Mouse (Mus musculus) forebrain, embryonic 12.5 days (tissue): ENCODE measurements around the gene Armh2. TPM values are rescaled to one million over a fixed set of nuclear protein-coding genes. Genes with fewer than 3 reads are reported as not detected.

Source experiments
- ATAC-seq: fragments of 200-750 bp; cut with Nextera tagmentation; 2 replicates; pipeline ENCODE4 v1.8.0; 2017; ENCODE audit warnings: moderate TSS enrichment; ENCODE audit not compliant: low FRiP score
- H3K27ac ChIP-seq: fragments of 300-500 bp; sonication (generic); 2 replicates; pipeline ENCODE4 v1.5.1; 2016; ENCODE audit warnings: mild to moderate bottlenecking
- H3K27me3 ChIP-seq: fragments of 300-500 bp; sonication (generic); 2 replicates; pipeline ENCODE4 v1.6.1; 2016; ENCODE audit warnings: mild to moderate bottlenecking
- H3K36me3 ChIP-seq: fragments of 300-500 bp; sonication (generic); replicated peaks from 2 replicates; pipeline ENCODE4 v1.6.1; 2016; ENCODE audit warnings: mild to moderate bottlenecking
- H3K4me1 ChIP-seq: fragments of 300-500 bp; sonication (generic); 2 replicates; pipeline ENCODE4 v1.6.1; 2016
- H3K4me2 ChIP-seq: fragments of 300-500 bp; sonication (generic); 2 replicates; pipeline ENCODE4 v1.6.1; 2016; ENCODE audit warnings: mild to moderate bottlenecking, moderate library complexity
- H3K4me3 ChIP-seq: fragments of 300-500 bp; sonication (generic); replicated peaks from 2 replicates; pipeline ENCODE4 v1.5.1; 2016; ENCODE audit warnings: mild to moderate bottlenecking
- H3K9ac ChIP-seq: fragments of 300-500 bp; sonication (generic); 2 replicates; pipeline ENCODE4 v1.6.1; 2016; ENCODE audit warnings: mild to moderate bottlenecking
- H3K9me3 ChIP-seq: fragments of 300-500 bp; sonication (generic); 2 replicates; pipeline ENCODE4 v1.6.1; 2016
- WGBS: fragments of 180-500 bp; shearing (Covaris S2); methylation state at CpG from one replicate; pipeline ENCODE4 v1.1.7; 2016; 5-methylcytosine and 5-hydroxymethylcytosine counted together
- polyA plus RNA-seq: library from polyadenylated mRNA; unstranded; fragments of >200 nt; fragmentation: Nextera tagmentation; extraction: Ambion mirVana; gene quantifications from 2 replicates; pipeline ENCODE4 v1.2.1, GENCODE M21; 2016

Gene Armh2
- polyA plus RNA-seq, 1 experiment from 2014 or later = not detected

DNA sequence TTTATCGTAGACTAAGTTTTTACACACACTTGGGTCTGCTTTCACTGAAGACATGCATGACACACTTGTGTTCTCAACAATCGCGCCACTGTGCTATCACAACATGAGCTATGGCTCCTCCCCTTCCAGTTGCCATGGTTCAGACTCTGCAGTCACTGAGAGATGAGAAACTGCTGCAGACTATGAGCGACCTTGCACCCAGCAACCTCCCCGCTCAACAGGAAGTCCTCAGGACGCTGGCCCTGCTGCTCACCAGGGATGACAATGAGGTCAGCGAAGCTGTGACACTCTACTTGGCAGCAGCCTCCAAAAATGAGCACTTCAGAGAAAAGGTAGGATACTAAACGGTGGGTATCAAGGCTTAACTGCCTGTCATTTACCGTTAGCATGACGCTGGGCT, 19.5 kb upstream of the Armh2 start:
- Histone ChIP-seq H3K4me3 (no peak overlapping the region), H3K4me2 (no peak overlapping the region), H3K36me3 (peaks cover 9% of the 10 kb centered on the region; the same call in 1 of the 2 replicates), H3K27ac (no peak overlapping the region), H3K27me3 (no peaks in the 10 kb centered on the region), H3K9ac (no peak overlapping the region), H3K9me3 (no peaks in the 10 kb centered on the region), H3K4me1 (peaks cover 12% of the 10 kb centered on the region; the same call in 1 of the 2 replicates)
- WGBS = 84% methylated on average over 10 of the region's 10 CpGs
- no peak for ATAC-seq

DNA sequence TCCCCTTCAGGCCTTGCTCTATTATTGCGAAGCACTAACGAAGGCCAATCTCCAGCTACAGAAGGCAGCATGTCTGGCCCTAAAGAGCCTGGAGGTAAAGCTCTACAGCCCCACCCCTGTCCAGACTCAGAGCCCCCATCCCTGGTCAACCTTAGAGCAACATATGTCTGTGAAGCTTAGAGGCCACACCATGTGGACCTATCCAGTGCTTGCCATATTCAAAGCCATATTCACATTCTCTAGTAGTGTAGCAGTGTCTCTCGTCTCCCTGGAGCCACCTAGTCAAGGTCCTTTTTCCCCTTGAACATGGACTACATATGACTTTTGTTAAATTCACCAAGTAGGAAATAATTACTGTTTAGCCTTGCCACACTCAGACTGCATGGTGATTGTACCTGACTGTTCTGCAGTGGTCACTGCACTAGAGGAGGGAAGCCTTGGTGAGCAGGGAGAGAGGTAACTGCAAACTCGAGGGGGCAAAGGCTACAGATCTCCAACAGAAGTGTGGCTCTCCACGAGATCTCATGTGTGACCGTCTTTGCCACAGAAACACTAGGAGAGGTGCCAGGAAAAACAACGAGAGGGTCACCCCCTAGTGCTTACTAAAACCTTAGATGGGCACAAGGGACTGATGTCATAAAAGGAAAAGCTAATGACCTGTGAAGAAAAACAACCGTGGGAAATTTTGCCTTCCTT, 17.2 kb upstream of the Armh2 start:
- 63% methylated on average over 8 of the region's 8 CpGs for WGBS
- Histone ChIP-seq H3K4me2 (no peak overlapping the region), H3K27me3 (no peaks in the 10 kb centered on the region), H3K4me1 (peaks cover 12% of the 10 kb centered on the region; the same call in 1 of the 2 replicates), H3K9ac (no peak overlapping the region), H3K36me3 (peaks cover 6% of the 10 kb centered on the region; the same call in 1 of the 2 replicates), H3K4me3 (no peak overlapping the region), H3K9me3 (no peaks in the 10 kb centered on the region), H3K27ac (no peak overlapping the region)
- ATAC-seq = no peak

DNA sequence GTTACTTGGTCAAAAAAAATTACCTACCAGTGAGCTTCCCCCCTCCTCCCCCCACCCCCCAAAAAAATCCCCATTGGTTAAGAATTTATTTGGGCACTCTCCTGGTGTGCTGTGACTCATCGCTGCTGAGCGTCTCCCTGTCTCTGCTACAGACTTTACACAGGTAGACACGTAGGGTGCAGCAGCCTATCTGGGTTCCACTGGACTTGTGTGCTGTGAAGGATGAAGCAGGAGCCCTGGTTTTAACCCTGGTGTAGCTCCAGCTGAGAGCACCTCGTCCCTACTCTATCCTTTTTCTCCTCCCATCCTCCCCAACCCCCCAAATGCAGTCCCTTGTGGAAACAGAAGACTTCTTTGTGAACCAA, 16.7 kb upstream of the Armh2 start:
- no peaks in the 10 kb centered on the region for H3K27me3 ChIP-seq
- 66% methylated on average over 4 of the region's 4 CpGs for WGBS
- ATAC-seq = no peak
- peaks cover 3% of the 10 kb centered on the region; the same call in 1 of the 2 replicates for H3K36me3 ChIP-seq
- no peak overlapping the region for H3K9ac ChIP-seq
- peaks cover 12% of the 10 kb centered on the region; the same call in 1 of the 2 replicates for H3K4me1 ChIP-seq
- H3K9me3 ChIP-seq = no peaks in the 10 kb centered on the region
- H3K4me2 ChIP-seq = 0 out of 2 replicates have a peak overlapping the region, but pooled peaks have one; percentile 6
- H3K27ac ChIP-seq = no peak overlapping the region
- H3K4me3 ChIP-seq = no peak overlapping the region

DNA sequence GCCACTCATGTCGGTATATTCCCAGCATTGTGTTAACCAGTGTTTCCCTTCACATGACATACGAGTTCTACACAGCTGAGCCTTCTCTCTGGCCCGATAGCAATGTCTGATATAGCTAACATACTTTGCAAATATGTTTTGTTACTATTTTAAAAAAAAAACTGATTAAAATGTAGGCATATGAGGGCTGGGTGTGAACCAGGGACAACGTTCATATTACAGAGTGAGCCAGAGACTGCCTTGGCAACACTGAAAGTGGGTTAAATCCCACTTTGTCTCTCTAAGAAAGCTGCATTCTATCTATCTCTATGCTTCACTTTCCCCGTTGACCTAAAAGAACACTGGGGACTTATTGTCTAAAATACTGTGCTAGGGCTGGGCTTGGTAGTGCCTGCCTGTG, 11.9 kb upstream of the Armh2 start:
- H3K9me3 ChIP-seq = no peaks in the 10 kb centered on the region
- H3K4me2 ChIP-seq = no peak overlapping the region
- H3K27me3 ChIP-seq = no peaks in the 10 kb centered on the region
- WGBS = 89% methylated on average over 5 of the region's 5 CpGs
- ATAC-seq = no peak
- no peaks in the 10 kb centered on the region for H3K36me3 ChIP-seq
- no peak overlapping the region for H3K27ac ChIP-seq
- peaks cover 9% of the 10 kb centered on the region; the same call in 1 of the 2 replicates for H3K4me1 ChIP-seq
- H3K4me3 ChIP-seq = no peak overlapping the region
- no peak overlapping the region for H3K9ac ChIP-seq

DNA sequence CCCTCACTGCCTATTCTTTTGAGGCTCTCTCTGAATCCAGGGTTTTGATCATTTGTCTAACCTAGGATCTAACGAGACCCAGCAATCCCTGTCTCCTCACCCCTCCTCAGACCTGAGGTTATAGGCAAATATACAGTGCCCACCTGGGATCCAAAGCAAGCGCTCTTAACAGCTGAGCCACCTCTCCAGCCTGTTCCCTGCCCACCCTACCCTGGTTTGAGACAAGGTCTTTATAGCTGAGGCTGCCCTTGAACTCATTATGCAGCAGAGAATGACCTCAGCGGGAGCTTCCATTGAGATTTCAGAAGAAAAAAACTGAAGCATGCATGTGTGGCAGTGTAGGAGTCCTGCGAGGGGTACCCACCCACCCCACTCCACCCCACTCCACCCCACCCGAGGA, 6.5 kb upstream of the Armh2 start:
- Histone ChIP-seq H3K4me1 (no peaks in the 10 kb centered on the region; the same call in 1 of the 2 replicates), H3K27ac (no peak overlapping the region), H3K4me3 (no peak overlapping the region), H3K9ac (no peak overlapping the region), H3K4me2 (no peak overlapping the region), H3K9me3 (no peaks in the 10 kb centered on the region), H3K36me3 (no peaks in the 10 kb centered on the region), H3K27me3 (no peaks in the 10 kb centered on the region)
- ATAC-seq = no peak
- WGBS = 79% methylated on average over 5 of the region's 5 CpGs

DNA sequence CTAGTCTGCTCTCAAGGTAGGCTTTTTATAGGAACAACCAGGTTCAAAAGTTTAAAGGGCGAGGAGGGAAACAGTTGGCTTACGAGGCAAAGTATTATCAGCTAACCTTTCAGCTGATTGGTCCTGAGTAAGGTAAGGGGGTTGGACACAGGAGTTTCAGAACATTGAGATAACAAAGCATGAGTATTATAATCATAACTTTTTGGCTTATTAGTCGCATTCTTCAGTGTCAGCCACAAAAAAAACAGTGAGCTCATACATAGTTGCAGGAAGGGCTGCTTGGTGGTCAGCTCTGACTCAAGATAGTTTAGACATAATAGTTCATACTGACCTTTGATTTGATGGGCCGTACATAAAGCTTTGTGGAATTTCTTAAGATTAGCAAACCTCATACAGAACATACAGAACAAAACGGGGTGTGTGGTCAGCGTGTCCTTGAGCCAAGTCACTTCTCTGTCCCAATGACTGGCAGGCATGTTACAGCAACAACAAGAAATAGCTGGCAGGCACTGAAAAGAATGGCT, 5.4 kb upstream of the Armh2 start:
- Histone ChIP-seq H3K4me3 (no peak overlapping the region), H3K4me2 (no peak overlapping the region), H3K4me1 (no peaks in the 10 kb centered on the region; the same call in 1 of the 2 replicates), H3K9me3 (no peaks in the 10 kb centered on the region), H3K36me3 (no peaks in the 10 kb centered on the region), H3K9ac (no peak overlapping the region), H3K27me3 (no peaks in the 10 kb centered on the region), H3K27ac (no peak overlapping the region)
- no peak for ATAC-seq
- WGBS = 70% methylated on average over 6 of the region's 6 CpGs

DNA sequence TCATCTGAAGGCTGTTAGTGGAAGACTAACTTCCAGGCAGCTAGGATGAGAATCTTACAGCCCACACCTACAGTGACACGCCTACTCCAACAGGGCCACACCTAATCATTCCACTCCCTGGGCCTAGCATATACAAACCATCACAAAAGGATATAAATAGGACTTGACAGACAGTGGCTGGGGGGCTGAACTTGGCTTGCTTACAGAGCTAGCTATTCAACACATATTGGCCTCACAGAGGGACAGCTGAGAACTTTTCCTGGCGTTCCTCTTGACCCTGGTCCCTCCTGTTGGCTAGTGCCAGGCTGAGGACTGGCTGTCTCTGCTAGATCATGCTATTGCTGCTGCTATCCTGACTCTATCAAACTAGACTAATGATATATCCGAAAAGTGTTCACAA, 6.8 kb downstream of the Armh2 start:
- Histone ChIP-seq H3K27me3 (no peaks in the 10 kb centered on the region), H3K27ac (no peak overlapping the region), H3K36me3 (peaks cover 28% of the 10 kb centered on the region), H3K9me3 (no peaks in the 10 kb centered on the region), H3K4me1 (no peaks in the 10 kb centered on the region), H3K4me2 (no peak overlapping the region), H3K9ac (no peak overlapping the region), H3K4me3 (no peak overlapping the region)
- 88% methylated on average over 3 of the region's 3 CpGs for WGBS
- no peak for ATAC-seq

DNA sequence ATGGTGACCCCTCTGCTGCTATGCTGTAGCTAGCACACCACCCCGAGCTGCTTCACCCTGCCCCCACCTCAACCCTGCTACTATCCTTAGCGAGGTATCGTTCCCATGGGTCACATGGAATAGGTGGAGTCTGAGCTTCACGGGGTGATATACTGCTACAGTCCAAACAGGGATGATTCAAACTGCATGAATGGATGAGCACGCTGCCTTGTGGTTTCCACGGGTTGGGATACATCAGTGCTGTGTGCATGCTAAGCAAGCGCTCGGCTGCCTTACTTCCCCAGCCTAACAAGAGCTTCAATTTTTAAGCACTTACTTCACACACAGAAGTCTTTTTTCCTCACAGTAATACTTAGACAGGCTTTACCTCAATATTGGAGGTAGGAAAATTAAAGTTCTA, 9.8 kb downstream of the Armh2 start:
- H3K4me1 ChIP-seq = no peaks in the 10 kb centered on the region
- no peak overlapping the region for H3K4me2 ChIP-seq
- no peak overlapping the region for H3K4me3 ChIP-seq
- no peak overlapping the region for H3K27ac ChIP-seq
- no peak for ATAC-seq
- no peak overlapping the region for H3K9ac ChIP-seq
- H3K36me3 ChIP-seq = peaks cover 50% of the 10 kb centered on the region
- WGBS = 94% methylated on average over 8 of the region's 8 CpGs
- H3K27me3 ChIP-seq = no peaks in the 10 kb centered on the region
- H3K9me3 ChIP-seq = no peaks in the 10 kb centered on the region

DNA sequence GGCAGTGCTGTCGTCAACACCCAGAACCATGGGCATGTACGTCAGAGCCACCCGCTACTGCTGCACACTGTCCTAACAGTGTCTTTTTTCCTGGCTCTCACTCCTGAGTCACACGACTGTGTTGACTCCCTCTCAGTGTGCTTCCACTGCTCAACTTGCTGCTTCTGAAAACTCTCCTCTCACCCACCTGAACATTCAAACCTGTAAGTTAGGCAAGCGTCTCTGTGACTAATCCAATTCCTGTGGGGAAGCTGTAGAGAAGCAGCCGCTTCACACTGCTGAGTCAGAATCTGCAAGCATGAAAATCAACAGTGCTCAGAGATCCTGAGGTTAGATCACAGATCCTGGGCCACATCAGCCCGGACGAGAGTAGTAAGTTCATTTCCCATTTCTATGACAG, 10.4 kb downstream of the Armh2 start:
- Histone ChIP-seq H3K36me3 (peaks cover 54% of the 10 kb centered on the region), H3K9ac (no peak overlapping the region)
- 95% methylated on average over 8 of the region's 8 CpGs for WGBS

DNA sequence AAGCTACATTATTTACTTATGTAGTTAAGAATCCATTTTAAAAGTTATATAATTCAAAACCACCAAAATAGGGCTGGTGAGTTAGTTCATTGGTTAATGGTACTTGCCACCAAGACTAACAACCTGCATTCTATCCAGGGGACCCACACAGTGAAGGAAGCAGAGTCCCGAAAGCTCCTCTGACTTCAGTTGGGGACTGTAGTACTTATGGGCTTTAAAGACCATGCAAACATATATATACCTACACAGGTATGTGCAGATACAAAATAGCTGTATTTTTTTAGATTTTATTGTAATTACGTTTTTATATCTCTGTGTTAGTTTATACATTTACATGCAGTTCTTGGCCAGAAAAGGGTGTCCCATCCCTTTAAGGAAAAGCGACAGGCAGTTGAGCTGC, 15.7 kb downstream of the Armh2 start:
- peaks cover 57% of the 10 kb centered on the region for H3K36me3 ChIP-seq
- no peak overlapping the region for H3K4me2 ChIP-seq
- H3K9me3 ChIP-seq = no peaks in the 10 kb centered on the region
- H3K27me3 ChIP-seq = no peaks in the 10 kb centered on the region
- no peak overlapping the region for H3K27ac ChIP-seq
- peaks cover 12% of the 10 kb centered on the region for H3K4me1 ChIP-seq
- H3K9ac ChIP-seq = no peak overlapping the region
- no peak for ATAC-seq
- WGBS = 90% methylated on average over 3 of the region's 3 CpGs
- no peak overlapping the region for H3K4me3 ChIP-seq

More for the DNA sequence above, 10.4 kb downstream of the Armh2 start:
- H3K27me3 ChIP-seq = no peaks in the 10 kb centered on the region
- no peak overlapping the region for H3K4me3 ChIP-seq
- ATAC-seq = no peak
- H3K4me2 ChIP-seq = no peak overlapping the region
- H3K27ac ChIP-seq = no peak overlapping the region
- no peaks in the 10 kb centered on the region for H3K9me3 ChIP-seq
- H3K4me1 ChIP-seq = no peaks in the 10 kb centered on the region

DNA sequence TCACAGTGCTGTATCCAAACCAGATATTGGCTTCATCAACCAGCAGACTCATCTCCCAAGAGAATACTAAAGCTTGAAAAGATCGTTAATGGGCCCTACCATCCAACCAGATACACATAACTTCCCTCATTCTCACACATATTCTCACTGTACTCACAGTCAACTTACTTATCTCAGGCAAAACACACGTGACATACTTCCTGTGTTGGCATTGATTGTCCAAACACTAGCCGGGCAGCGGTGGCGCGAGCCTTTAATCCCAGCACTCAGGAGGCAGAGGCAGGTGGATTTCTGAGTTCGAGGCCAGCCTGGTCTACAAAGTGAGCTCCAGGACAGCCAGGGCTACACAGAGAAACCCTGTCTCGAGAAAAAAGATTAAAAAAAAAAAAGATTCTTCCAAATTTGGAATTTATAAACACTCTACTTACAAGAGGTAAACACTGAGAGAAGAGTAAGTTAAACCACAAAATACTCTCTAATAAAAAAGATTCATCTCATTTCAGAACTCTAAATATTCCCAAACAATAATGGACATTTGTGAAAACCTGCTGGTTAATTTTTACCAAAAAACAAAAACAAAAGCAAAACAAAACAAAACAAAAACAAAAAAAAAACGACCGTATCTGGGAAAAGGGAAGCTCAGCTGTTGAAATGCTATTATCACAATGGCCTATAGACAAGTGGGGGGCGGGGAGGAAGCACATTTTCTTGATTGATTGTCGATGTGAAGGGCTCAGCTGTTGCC, 17.0 kb downstream of the Armh2 start:
- Histone ChIP-seq H3K27ac (no peak overlapping the region), H3K36me3 (peaks cover 48% of the 10 kb centered on the region), H3K4me3 (no peak overlapping the region), H3K4me2 (no peak overlapping the region), H3K27me3 (no peaks in the 10 kb centered on the region), H3K4me1 (peaks cover 16% of the 10 kb centered on the region), H3K9me3 (no peaks in the 10 kb centered on the region), H3K9ac (no peak overlapping the region)
- no peak for ATAC-seq
- 91% methylated on average over 12 of the region's 12 CpGs for WGBS

DNA sequence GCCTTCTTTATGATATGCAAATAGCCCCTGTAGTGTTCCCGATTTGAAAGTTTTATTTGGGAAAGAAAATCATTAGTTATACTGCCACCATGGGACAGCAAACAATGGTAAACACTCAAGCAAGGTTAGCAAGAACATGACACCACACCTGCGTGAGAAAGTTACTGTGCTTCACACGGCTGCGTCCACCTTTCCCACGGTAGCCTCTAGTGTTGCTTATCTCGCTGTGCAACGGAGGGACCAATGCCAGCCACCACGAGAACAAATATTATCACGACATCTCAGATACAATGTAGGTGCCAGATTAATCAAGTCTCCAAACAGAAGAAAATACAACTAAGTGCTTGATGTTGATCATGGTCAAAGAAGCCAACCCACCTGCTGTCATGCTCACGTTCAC, 18.4 kb downstream of the Armh2 start:
- H3K9me3 ChIP-seq = no peaks in the 10 kb centered on the region
- H3K9ac ChIP-seq = 0 out of 2 replicates have a peak overlapping the region, but pooled peaks have one; percentile 12
- 93% methylated on average over 10 of the region's 10 CpGs for WGBS
- ATAC-seq = no peak
- H3K27ac ChIP-seq = no peak overlapping the region
- H3K4me3 ChIP-seq = no peak overlapping the region
- no peaks in the 10 kb centered on the region for H3K27me3 ChIP-seq
- peaks cover 16% of the 10 kb centered on the region for H3K4me1 ChIP-seq
- H3K4me2 ChIP-seq = no peak overlapping the region
- peaks cover 40% of the 10 kb centered on the region for H3K36me3 ChIP-seq
